In the genomic region with DNA sequence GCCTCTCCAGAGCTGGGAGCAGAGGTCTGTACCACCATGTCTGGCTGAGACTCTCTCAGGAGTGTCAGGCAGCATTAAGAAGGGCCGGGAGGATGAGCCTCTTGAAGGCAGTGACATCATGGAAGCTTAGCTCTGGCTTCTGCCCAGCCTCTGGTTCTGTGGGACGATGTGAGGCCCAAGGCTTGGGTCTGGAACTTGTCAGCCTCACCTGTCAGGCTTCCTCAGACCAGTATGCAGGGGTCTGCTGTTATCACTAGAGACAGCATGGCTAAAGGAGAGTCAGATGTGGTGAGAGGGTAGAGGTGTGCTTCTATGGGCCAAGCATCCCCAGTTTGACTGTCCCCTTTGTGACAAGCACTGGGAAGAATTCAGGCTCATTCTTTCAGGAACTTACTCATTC, we compare ENCODE assay signal across 26 mouse cellular contexts. TPM values are rescaled to one million over a fixed set of nuclear protein-coding genes. Genes with fewer than 3 reads are reported as not detected.
DNase-seq lines count a peak whose midpoint lies in the region; ATAC-seq and TF ChIP-seq lines count a peak whose summit lies in the region.
"Had no signal": no experiment of that assay in that cellular context is flagged by ENCODE, and none has a peak within 500 bp of the region (broad histone marks: within the 10 kb centered on the region; RNA-seq: fewer than 3 reads in every experiment).

No protein-coding gene starts in this region.

- TF ChIP-seq CTCF in lung, embryonic 14.5 days (IDR thresholded peaks at IDR 0.05; ENCODE audit: low read depth), result no peak
- TF ChIP-seq CTCF in cerebellum, adult 2 months (IDR thresholded peaks at IDR 0.05; ENCODE audit: borderline replicate concordance, insufficient read depth, low read depth, low read length), result no peak

- peak; percentile 68 for DNase-seq in embryo, embryonic 10 days (ENCODE audit: low spot score)
- no peak for DNase-seq in embryo, embryonic 9.5 days (ENCODE audit: extremely low spot score)
- DNase-seq in heart, adult 18-20 months, result no peak
- peak; percentile 31 for DNase-seq in lung, embryonic 14.5 days
- DNase-seq in lung, postnatal 14 days, result no peak
- DNase-seq in cerebellum, adult 2 months, result no peak
- DNase-seq: adrenal gland, postnatal 10 days; cerebellum, adult 8-10 months; cerebellum, postnatal 36 days; gastrocnemius, postnatal 10 days; kidney, adult 18-20 months; kidney, postnatal 4 days; layer of hippocampus, adult 9-11 months; lung, adult 18-20 months; right cerebral cortex, postnatal 25 days; spleen, adult 18-20 months; thymus, postnatal 25 days had no signal

- no peak overlapping the region for H3K9ac ChIP-seq in heart, embryonic 15.5 days
- no peak overlapping the region for H3K9ac ChIP-seq in lung, embryonic 14.5 days
- H3K9ac ChIP-seq: limb, embryonic 13.5 days; liver, embryonic 12.5 days; midbrain, embryonic 13.5 days had no signal

- peak overlapping the region; percentile 55; the same call in 1 of the 2 replicates for H3K27ac ChIP-seq in heart, embryonic 15.5 days
- H3K27ac ChIP-seq in lung, embryonic 14.5 days (ENCODE audit: low read depth), result no peak overlapping the region
- no peak overlapping the region for H3K27ac ChIP-seq in cerebellum, adult 2 months (ENCODE audit: insufficient read depth, low read length)
- H3K27ac ChIP-seq: forebrain, embryonic 10.5 days; limb, embryonic 13.5 days; liver, embryonic 12.5 days; midbrain, embryonic 13.5 days had no signal

- peaks cover 7% of the 10 kb centered on the region; the same call in 1 of the 2 replicates for H3K4me1 ChIP-seq in heart, embryonic 15.5 days (replicated peaks)
- H3K4me1 ChIP-seq in lung, embryonic 14.5 days (ENCODE audit: insufficient read depth), result no peaks in the 10 kb centered on the region
- no peaks in the 10 kb centered on the region for H3K4me1 ChIP-seq in cerebellum, adult 2 months (ENCODE audit: control insufficient read depth, insufficient read depth, low read length)
- H3K4me1 ChIP-seq: limb, embryonic 13.5 days; liver, embryonic 12.5 days; midbrain, embryonic 13.5 days had no signal

- no peak overlapping the region for H3K4me3 ChIP-seq in heart, embryonic 15.5 days
- H3K4me3 ChIP-seq in lung, embryonic 14.5 days (ENCODE audit: low read depth, low read length), result no peak overlapping the region
- no peak overlapping the region for H3K4me3 ChIP-seq in cerebellum, adult 2 months (replicated peaks; ENCODE audit: insufficient read depth, low read depth, low read length)
- H3K4me3 ChIP-seq: forebrain, embryonic 10.5 days; limb, embryonic 13.5 days; liver, embryonic 12.5 days; midbrain, embryonic 13.5 days had no signal

- no peaks in the 10 kb centered on the region for H3K9me3 ChIP-seq in heart, embryonic 15.5 days (replicated peaks)
- no peaks in the 10 kb centered on the region for H3K9me3 ChIP-seq in lung, embryonic 14.5 days (ENCODE audit: low read depth, low read length)
- H3K9me3 ChIP-seq: forebrain, embryonic 10.5 days; limb, embryonic 13.5 days; liver, embryonic 12.5 days; midbrain, embryonic 13.5 days had no signal

- no peak for TF ChIP-seq POLR2A in cerebellum, adult 2 months (IDR thresholded peaks at IDR 0.05; ENCODE audit: borderline replicate concordance, insufficient read depth, low read length)

- H3K4me2 ChIP-seq in heart, embryonic 15.5 days, result no peak overlapping the region
- no peak overlapping the region for H3K4me2 ChIP-seq in lung, embryonic 14.5 days
- H3K4me2 ChIP-seq: limb, embryonic 13.5 days; liver, embryonic 12.5 days; midbrain, embryonic 13.5 days had no signal

- H3K27me3 ChIP-seq in heart, embryonic 15.5 days, result no peaks in the 10 kb centered on the region
- H3K27me3 ChIP-seq in lung, embryonic 14.5 days (ENCODE audit: insufficient read depth, low read length), result no peaks in the 10 kb centered on the region
- no peaks in the 10 kb centered on the region for H3K27me3 ChIP-seq in cerebellum, adult 2 months (ENCODE audit: control insufficient read depth, insufficient read depth, low read length)
- H3K27me3 ChIP-seq: limb, embryonic 13.5 days; liver, embryonic 12.5 days; midbrain, embryonic 13.5 days had no signal

- 16% methylated on average over 2 of the region's 2 CpGs for WGBS in heart, embryonic 15.5 days
- 22% methylated on average over 2 of the region's 2 CpGs for WGBS in lung, embryonic 14.5 days
- 61% methylated on average over 2 of the region's 2 CpGs for WGBS in cerebellum, adult 2 months

- peak; percentile 76; the same call in 1 of the 2 replicates for ATAC-seq in heart, embryonic 15.5 days (replicated peaks; ENCODE audit: insufficient number of reproducible peaks, insufficient read depth, low FRiP score, low read depth)
- ATAC-seq in lung, embryonic 14.5 days (ENCODE audit: insufficient read depth), result no peak
- ATAC-seq: forebrain, embryonic 16.5 days; hindbrain, embryonic 16.5 days; liver, embryonic 12.5 days; midbrain, embryonic 13.5 days had no signal

- no peaks in the 10 kb centered on the region for H3K36me3 ChIP-seq in heart, embryonic 15.5 days
- H3K36me3 ChIP-seq in lung, embryonic 14.5 days (ENCODE audit: insufficient read depth), result no peaks in the 10 kb centered on the region
- H3K36me3 ChIP-seq: forebrain, embryonic 10.5 days; limb, embryonic 13.5 days; liver, embryonic 12.5 days; midbrain, embryonic 13.5 days had no signal

RNA-seq across cellular contexts. Expression of a gene that starts 16.4 kb away (rescaled TPM):
- polyA plus RNA-seq in heart, embryonic 15.5 days (2015; fragmentation: Nextera tagmentation; extraction: Ambion mirVana), result 90.2 and 98.2 TPM in 2 replicates
- total RNA-seq in heart, adult 18-20 months (2021), result 10 to 100 TPM; 29.7 to 30.8 TPM
- polyA plus RNA-seq in lung, embryonic 14.5 days (2014; fragmentation: Nextera tagmentation; extraction: Ambion mirVana), result 20.3 and 25.3 TPM in 2 replicates
- polyA plus RNA-seq in cerebellum, adult 2 months (2012; rRNA removed), result 8.8 and 10.7 TPM in 2 replicates

RNA-seq across cellular contexts. Expression of a gene that starts 26.1 kb away (rescaled TPM):
- 9.8 and 12.8 TPM in 2 replicates for polyA plus RNA-seq in heart, embryonic 15.5 days (2015; fragmentation: Nextera tagmentation; extraction: Ambion mirVana)
- not detected for total RNA-seq in heart, adult 18-20 months (2021)
- polyA plus RNA-seq in lung, embryonic 14.5 days (2014; fragmentation: Nextera tagmentation; extraction: Ambion mirVana), result 16.1 and 18.4 TPM in 2 replicates
- polyA plus RNA-seq in cerebellum, adult 2 months (2012; rRNA removed), result 0.11 and 0.14 TPM in 2 replicates
- total RNA-seq: monocyte, adult 5-6 weeks; neutrophil, adult 5-6 weeks had no signal

RNA-seq across cellular contexts. Expression of a gene that starts 33.3 kb away (rescaled TPM):
- polyA plus RNA-seq in heart, embryonic 15.5 days (2015; fragmentation: Nextera tagmentation; extraction: Ambion mirVana), result 9.8 and 14.8 TPM in 2 replicates
- 1 to 10 TPM; 8.8 to 9.3 TPM for total RNA-seq in heart, adult 18-20 months (2021)
- 20.9 and 21.8 TPM in 2 replicates for polyA plus RNA-seq in lung, embryonic 14.5 days (2014; fragmentation: Nextera tagmentation; extraction: Ambion mirVana)
- polyA plus RNA-seq in cerebellum, adult 2 months (2012; rRNA removed), result 27.3 and 28.5 TPM in 2 replicates

RNA-seq across cellular contexts. Expression of a gene that starts 54.7 kb away (rescaled TPM):
- polyA plus RNA-seq in heart, embryonic 15.5 days (2015; fragmentation: Nextera tagmentation; extraction: Ambion mirVana), result 258 and 293 TPM in 2 replicates
- 100 to 1,000 TPM; 201 to 238 TPM for total RNA-seq in heart, adult 18-20 months (2021)
- 263 and 267 TPM in 2 replicates for polyA plus RNA-seq in lung, embryonic 14.5 days (2014; fragmentation: Nextera tagmentation; extraction: Ambion mirVana)
- 218 and 230 TPM in 2 replicates for polyA plus RNA-seq in cerebellum, adult 2 months (2012; rRNA removed)

Comparison
In these comparisons a context has a peak if more than half of its experiments do, and no peak if none do; other contexts are left out.
1. DNase-seq: peak in embryo, embryonic 10 days (single experiment) and lung, embryonic 14.5 days (single experiment); none in embryo, embryonic 9.5 days (single experiment), heart, adult 18-20 months (0 of 2), lung, postnatal 14 days (single experiment) and cerebellum, adult 2 months (0 of 2).